Mouse (Mus musculus): ENCODE measurements around the gene Gm42372. TPM values are rescaled to one million over a fixed set of nuclear protein-coding genes. Genes with fewer than 3 reads are reported as not detected.

Gm42372 gene
- total RNA-seq, 2 experiments from 2014 or later: 53.4 to 54.0 TPM

- peak; percentile 91 to 98 for DNase-seq (ENCODE audit: low spot score in 2 of 2)
These were observed 23.2 kb upstream of the Gm42372 start, which contains the start of gene Pnmal1 for GRCm38 (mm10) chr7:16959539-16960187. Pnmal1 (plus strand) TSS chr7:16959679.

GRCm38 (mm10) chr7:16961678-16962077 lies 21.2 kb upstream of the Gm42372 start:
- DNase-seq (ENCODE audit: low spot score in 2 of 2): no peak

- DNase-seq (ENCODE audit: low spot score in 2 of 2): no peak
These were observed 14.5 kb upstream of the Gm42372 start for GRCm38 (mm10) chr7:16968414-16968813.

- DNase-seq (ENCODE audit: low spot score in 2 of 2): no peak
These were observed 11.7 kb upstream of the Gm42372 start for GRCm38 (mm10) chr7:16971160-16971559.

GRCm38 (mm10) chr7:16974018-16974417 lies 8.9 kb upstream of the Gm42372 start:
- no peak for DNase-seq (ENCODE audit: low spot score in 2 of 2)

GRCm38 (mm10) chr7:16976298-16976697 lies 6.6 kb upstream of the Gm42372 start:
- DNase-seq (ENCODE audit: low spot score in 2 of 2): no peak

- DNase-seq (ENCODE audit: low spot score in 2 of 2): no peak
These were observed 4.7 kb upstream of the Gm42372 start for GRCm38 (mm10) chr7:16978173-16978572.

GRCm38 (mm10) chr7:16978593-16978992 lies 4.3 kb upstream of the Gm42372 start:
- DNase-seq (ENCODE audit: low spot score in 2 of 2): no peak

GRCm38 (mm10) chr7:16980348-16980747 lies 2.5 kb upstream of the Gm42372 start:
- peak in 1 of 2 experiments; percentile 65 for DNase-seq (ENCODE audit: low spot score in 2 of 2)

- no peak for DNase-seq (ENCODE audit: low spot score in 2 of 2)
These were observed 4.8 kb downstream of the Gm42372 start for GRCm38 (mm10) chr7:16987541-16988149.

GRCm38 (mm10) chr7:16988405-16988804 lies 5.5 kb downstream of the Gm42372 start:
- DNase-seq (ENCODE audit: low spot score in 2 of 2): no peak

- DNase-seq (ENCODE audit: low spot score in 2 of 2): no peak
These were observed 7.3 kb downstream of the Gm42372 start for GRCm38 (mm10) chr7:16990006-16990744.

- no peak for DNase-seq (ENCODE audit: low spot score in 2 of 2)
These were observed 9.0 kb downstream of the Gm42372 start for GRCm38 (mm10) chr7:16991681-16992450.

- DNase-seq (ENCODE audit: low spot score in 2 of 2): no peak
These were observed 9.5 kb downstream of the Gm42372 start, which contains the start of gene Ccdc8 for GRCm38 (mm10) chr7:16992451-16992807. Ccdc8 (plus strand) TSS chr7:16992708.

GRCm38 (mm10) chr7:16993651-16994399 lies 10.9 kb downstream of the Gm42372 start:
- no peak for DNase-seq (ENCODE audit: low spot score in 2 of 2)

- no peak for DNase-seq (ENCODE audit: low spot score in 2 of 2)
These were observed 11.5 kb downstream of the Gm42372 start for GRCm38 (mm10) chr7:16994400-16994799.

- DNase-seq (ENCODE audit: low spot score in 2 of 2): no peak
These were observed 12.5 kb downstream of the Gm42372 start for GRCm38 (mm10) chr7:16995345-16995744.

GRCm38 (mm10) chr7:16999233-16999632 lies 16.3 kb downstream of the Gm42372 start:
- no peak for DNase-seq (ENCODE audit: low spot score in 2 of 2)

- peak; percentile 77 to 93 for DNase-seq (ENCODE audit: low spot score in 2 of 2)
These were observed 16.8 kb downstream of the Gm42372 start for GRCm38 (mm10) chr7:16999650-17000049.

GRCm38 (mm10) chr7:17002375-17003195 lies 19.7 kb downstream of the Gm42372 start:
- peak; percentile 68 to 92 for DNase-seq (ENCODE audit: low spot score in 2 of 2)

Measured in layer of hippocampus, adult 18-20 months (tissue).